Mouse (Mus musculus) layer of hippocampus, postnatal 14 days (tissue): Measurements from ENCODE around the gene Tubb1. TPM values are rescaled to one million over a fixed set of nuclear protein-coding genes. Genes with fewer than 3 reads are reported as not detected.

ENCODE experiments used
- DNase-seq, 2 experiments: peaks; one replicate each; pipeline ENCODE4 v3.0.0; 2021 to 2022; ENCODE audit warnings: low spot score in 2 of 2, mixed read lengths in 1 of 2
- long read RNA-seq, 2 experiments: library from polyadenylated mRNA; stranded (forward); transcript quantifications; one replicate each; pipeline ENCODE4 v2.0.0; 2021
- total RNA-seq, 2 experiments: library from RNA; stranded (reverse); gene quantifications; 2 replicates each; pipeline ENCODE4 v1.2.3; 2021

Tubb1 gene
- total RNA-seq = not detected
- long read RNA-seq, experiment 1 = 0 reads
- long read RNA-seq, experiment 2 = 0 reads

- DNase-seq = no peak
These were observed at the start of gene Tubb1 for GRCm38 (mm10) chr2:174450353-174450752. Tubb1 (plus strand) TSS chr2:174450695.

- no peak for DNase-seq
These were observed 40.3 kb upstream of the Tubb1 start for GRCm38 (mm10) chr2:174410222-174410621.

GRCm38 (mm10) chr2:174413127-174413526 is 37.4 kb upstream of the Tubb1 start:
- DNase-seq = no peak

- no peak for DNase-seq
These were observed 35.3 kb upstream of the Tubb1 start for GRCm38 (mm10) chr2:174415001-174415730.

- peak; percentile 91 to 95 for DNase-seq
These were observed 34.7 kb upstream of the Tubb1 start, which contains the start of gene Nelfcd for GRCm38 (mm10) chr2:174415731-174416310. Nelfcd (plus strand) TSS chr2:174415804.

GRCm38 (mm10) chr2:174421107-174421506 is 29.4 kb upstream of the Tubb1 start:
- DNase-seq = no peak

- DNase-seq = no peak
These were observed 26.0 kb upstream of the Tubb1 start for GRCm38 (mm10) chr2:174424301-174425085.

- DNase-seq = no peak
These were observed 23.6 kb upstream of the Tubb1 start for GRCm38 (mm10) chr2:174426856-174427255.

GRCm38 (mm10) chr2:174428076-174428835 is 22.2 kb upstream of the Tubb1 start:
- DNase-seq = no peak

- no peak for DNase-seq
These were observed 21.4 kb upstream of the Tubb1 start for GRCm38 (mm10) chr2:174428996-174429591.

- no peak for DNase-seq
These were observed 15.6 kb upstream of the Tubb1 start for GRCm38 (mm10) chr2:174434943-174435342.

- no peak for DNase-seq
These were observed 14.3 kb upstream of the Tubb1 start for GRCm38 (mm10) chr2:174436076-174436701.

- DNase-seq = no peak
These were observed 13.4 kb upstream of the Tubb1 start for GRCm38 (mm10) chr2:174436916-174437696.

- peak in 1 of 2 experiments; percentile 15 for DNase-seq
These were observed 12.9 kb upstream of the Tubb1 start for GRCm38 (mm10) chr2:174437697-174437982.

GRCm38 (mm10) chr2:174438181-174438580 is 12.3 kb upstream of the Tubb1 start:
- DNase-seq = no peak

GRCm38 (mm10) chr2:174438737-174439449 is 11.6 kb upstream of the Tubb1 start, which contains the start of gene Ctsz:
Ctsz (minus strand) TSS chr2:174439039.
- DNase-seq = peak in 1 of 2 experiments; percentile 16

GRCm38 (mm10) chr2:174439450-174439838 is 11.1 kb upstream of the Tubb1 start:
- DNase-seq = no peak

GRCm38 (mm10) chr2:174439961-174440360 is 10.5 kb upstream of the Tubb1 start:
- DNase-seq = no peak

GRCm38 (mm10) chr2:174441898-174442297 is 8.6 kb upstream of the Tubb1 start:
- no peak for DNase-seq
